Mouse (Mus musculus): ENCODE measurements around the gene Col25a1. TPM values are rescaled to one million over a fixed set of nuclear protein-coding genes. Genes with fewer than 3 reads are reported as not detected.

The Col25a1 gene
- polyA plus RNA-seq, 1 experiment = 3.7 TPM

- no peaks in the 10 kb centered on the region for H3K4me1 ChIP-seq (ENCODE audit: control insufficient read depth, insufficient read depth, low read length)
- H3K4me3 ChIP-seq (replicated peaks; ENCODE audit: insufficient read depth, low read depth, low read length) = no peak overlapping the region
- TF ChIP-seq POLR2A (IDR thresholded peaks at IDR 0.05; ENCODE audit: borderline replicate concordance, insufficient read depth, low read length) (no peak), CTCF (IDR thresholded peaks at IDR 0.05; ENCODE audit: borderline replicate concordance, insufficient read depth, low read depth, low read length) (peak; percentile 39; the same call in 1 of the 2 replicates)
- peak; percentile 9 to 12 for DNase-seq
- no peaks in the 10 kb centered on the region; the same call in 1 of the 2 replicates for H3K27me3 ChIP-seq (ENCODE audit: control insufficient read depth, insufficient read depth, low read length)
- 41% methylated on average over 5 of the region's 5 CpGs for WGBS
- no peak overlapping the region for H3K27ac ChIP-seq (ENCODE audit: insufficient read depth, low read length)
These were observed 36.0 kb upstream of the Col25a1 start for GRCm38 (mm10) chr3:130095160-130095781.

- Histone ChIP-seq H3K4me3 (replicated peaks; ENCODE audit: insufficient read depth, low read depth, low read length) (no peak overlapping the region), H3K27me3 (ENCODE audit: control insufficient read depth, insufficient read depth, low read length) (no peaks in the 10 kb centered on the region), H3K27ac (ENCODE audit: insufficient read depth, low read length) (no peak overlapping the region), H3K4me1 (ENCODE audit: control insufficient read depth, insufficient read depth, low read length) (no peaks in the 10 kb centered on the region)
- WGBS = 76% methylated on average over 8 of the region's 8 CpGs
- TF ChIP-seq POLR2A (IDR thresholded peaks at IDR 0.05; ENCODE audit: borderline replicate concordance, insufficient read depth, low read length) = no peak
- TF ChIP-seq CTCF (IDR thresholded peaks at IDR 0.05; ENCODE audit: borderline replicate concordance, insufficient read depth, low read depth, low read length) = peak; percentile 17; the same call in 1 of the 2 replicates
- no peak for DNase-seq
These were observed 27.8 kb upstream of the Col25a1 start for GRCm38 (mm10) chr3:130103486-130103885.

GRCm38 (mm10) chr3:130104471-130104870 is 26.8 kb upstream of the Col25a1 start:
- Histone ChIP-seq H3K27me3 (ENCODE audit: control insufficient read depth, insufficient read depth, low read length) (no peaks in the 10 kb centered on the region), H3K27ac (ENCODE audit: insufficient read depth, low read length) (no peak overlapping the region), H3K4me1 (ENCODE audit: control insufficient read depth, insufficient read depth, low read length) (no peaks in the 10 kb centered on the region), H3K4me3 (replicated peaks; ENCODE audit: insufficient read depth, low read depth, low read length) (no peak overlapping the region)
- no peak for TF ChIP-seq POLR2A (IDR thresholded peaks at IDR 0.05; ENCODE audit: borderline replicate concordance, insufficient read depth, low read length)
- TF ChIP-seq CTCF (IDR thresholded peaks at IDR 0.05; ENCODE audit: borderline replicate concordance, insufficient read depth, low read depth, low read length) = no peak
- 81% methylated on average over 9 of the region's 9 CpGs for WGBS
- DNase-seq = no peak

- Histone ChIP-seq H3K27ac (ENCODE audit: insufficient read depth, low read length) (no peak overlapping the region), H3K27me3 (ENCODE audit: control insufficient read depth, insufficient read depth, low read length) (no peaks in the 10 kb centered on the region), H3K4me1 (ENCODE audit: control insufficient read depth, insufficient read depth, low read length) (no peaks in the 10 kb centered on the region), H3K4me3 (replicated peaks; ENCODE audit: insufficient read depth, low read depth, low read length) (no peak overlapping the region)
- TF ChIP-seq POLR2A (IDR thresholded peaks at IDR 0.05; ENCODE audit: borderline replicate concordance, insufficient read depth, low read length) = no peak
- TF ChIP-seq CTCF (IDR thresholded peaks at IDR 0.05; ENCODE audit: borderline replicate concordance, insufficient read depth, low read depth, low read length) = no peak
- WGBS = 85% methylated on average over 6 of the region's 6 CpGs
- no peak for DNase-seq
These were observed 14.4 kb upstream of the Col25a1 start for GRCm38 (mm10) chr3:130116886-130117285.

GRCm38 (mm10) chr3:130127840-130128239 is 3.5 kb upstream of the Col25a1 start:
- Histone ChIP-seq H3K27ac (ENCODE audit: insufficient read depth, low read length) (no peak overlapping the region), H3K4me3 (replicated peaks; ENCODE audit: insufficient read depth, low read depth, low read length) (no peak overlapping the region), H3K4me1 (ENCODE audit: control insufficient read depth, insufficient read depth, low read length) (no peaks in the 10 kb centered on the region; the same call in 1 of the 2 replicates), H3K27me3 (ENCODE audit: control insufficient read depth, insufficient read depth, low read length) (no peaks in the 10 kb centered on the region)
- DNase-seq = no peak
- TF ChIP-seq POLR2A (IDR thresholded peaks at IDR 0.05; ENCODE audit: borderline replicate concordance, insufficient read depth, low read length) (no peak), CTCF (IDR thresholded peaks at IDR 0.05; ENCODE audit: borderline replicate concordance, insufficient read depth, low read depth, low read length) (no peak)
- WGBS = 40% methylated on average over 8 of the region's 8 CpGs

GRCm38 (mm10) chr3:130128564-130128963 is 2.7 kb upstream of the Col25a1 start:
- no peak for TF ChIP-seq POLR2A (IDR thresholded peaks at IDR 0.05; ENCODE audit: borderline replicate concordance, insufficient read depth, low read length)
- TF ChIP-seq CTCF (IDR thresholded peaks at IDR 0.05; ENCODE audit: borderline replicate concordance, insufficient read depth, low read depth, low read length) = no peak
- 9% methylated on average over 11 of the region's 11 CpGs for WGBS

GRCm38 (mm10) chr3:130129635-130130206 is 1.6 kb upstream of the Col25a1 start:
- H3K27ac ChIP-seq (ENCODE audit: insufficient read depth, low read length) = no peak overlapping the region
- 0 out of 2 replicates have a peak, but pooled peaks have one; percentile 12 for TF ChIP-seq CTCF (IDR thresholded peaks at IDR 0.05; ENCODE audit: borderline replicate concordance, insufficient read depth, low read depth, low read length)
- no peak for TF ChIP-seq POLR2A (IDR thresholded peaks at IDR 0.05; ENCODE audit: borderline replicate concordance, insufficient read depth, low read length)
- H3K4me3 ChIP-seq (replicated peaks; ENCODE audit: insufficient read depth, low read depth, low read length) = no peak overlapping the region
- no peak for DNase-seq
- H3K4me1 ChIP-seq (ENCODE audit: control insufficient read depth, insufficient read depth, low read length) = no peaks in the 10 kb centered on the region; the same call in 1 of the 2 replicates
- H3K27me3 ChIP-seq (ENCODE audit: control insufficient read depth, insufficient read depth, low read length) = no peaks in the 10 kb centered on the region
- WGBS = 62% methylated on average over 10 of the region's 10 CpGs

More at GRCm38 (mm10) chr3:130128564-130128963, 2.7 kb upstream of the Col25a1 start:
- Histone ChIP-seq H3K27me3 (ENCODE audit: control insufficient read depth, insufficient read depth, low read length) (no peaks in the 10 kb centered on the region), H3K4me3 (replicated peaks; ENCODE audit: insufficient read depth, low read depth, low read length) (no peak overlapping the region), H3K27ac (ENCODE audit: insufficient read depth, low read length) (no peak overlapping the region), H3K4me1 (ENCODE audit: control insufficient read depth, insufficient read depth, low read length) (no peaks in the 10 kb centered on the region; the same call in 1 of the 2 replicates)
- DNase-seq = peak in 1 of 2 experiments; percentile 2

GRCm38 (mm10) chr3:130137204-130137603 is 5.9 kb downstream of the Col25a1 start:
- DNase-seq = no peak
- H3K27me3 ChIP-seq (ENCODE audit: control insufficient read depth, insufficient read depth, low read length) = no peaks in the 10 kb centered on the region
- no peak overlapping the region for H3K4me3 ChIP-seq (replicated peaks; ENCODE audit: insufficient read depth, low read depth, low read length)
- no peak overlapping the region for H3K27ac ChIP-seq (ENCODE audit: insufficient read depth, low read length)
- H3K4me1 ChIP-seq (ENCODE audit: control insufficient read depth, insufficient read depth, low read length) = no peaks in the 10 kb centered on the region
- TF ChIP-seq POLR2A (IDR thresholded peaks at IDR 0.05; ENCODE audit: borderline replicate concordance, insufficient read depth, low read length) (no peak), CTCF (IDR thresholded peaks at IDR 0.05; ENCODE audit: borderline replicate concordance, insufficient read depth, low read depth, low read length) (no peak)
